Mouse (Mus musculus): ENCODE measurements around the gene Insm1. TPM values are rescaled to one million over a fixed set of nuclear protein-coding genes. Genes with fewer than 3 reads are reported as not detected.

Gene Insm1
- polyA plus RNA-seq, 1 experiment from 2014 or later: 9.3 TPM

- whole genome bisulfite sequencing: under 1% methylated on average over 40 of the region's 40 CpGs
- peak; percentile 38 for ATAC-seq (ENCODE audit: low FRiP score, low read depth)
Observed at GRCm38 (mm10) chr2:146218161-146218691, 3.5 kb upstream of the Insm1 start.

GRCm38 (mm10) chr2:146218881-146219535 is 2.7 kb upstream of the Insm1 start:
- Histone ChIP-seq H3K27me3 (replicated peaks) (peaks cover 36% of the 10 kb centered on the region), H3K4me1 (peaks cover 66% of the 10 kb centered on the region), H3K9ac (peak overlapping the region; percentile 42; the same call in 1 of the 2 replicates), H3K36me3 (no peaks in the 10 kb centered on the region), H3K4me3 (peak overlapping the region; percentile 18), H3K9me3 (no peaks in the 10 kb centered on the region), H3K4me2 (replicated peaks) (peak overlapping the region; percentile 58), H3K27ac (0 out of 2 replicates have a peak overlapping the region, but pooled peaks have one; percentile 20)
- 1% methylated on average over 19 of the region's 19 CpGs for WGBS
- no peak for ATAC-seq (ENCODE audit: low FRiP score, low read depth)

More at GRCm38 (mm10) chr2:146218161-146218691, 3.5 kb upstream of the Insm1 start:
- Histone ChIP-seq H3K36me3 (no peaks in the 10 kb centered on the region), H3K4me3 (peak overlapping the region; percentile 15), H3K9ac (peak overlapping the region; percentile 42; the same call in 1 of the 2 replicates), H3K27ac (peak overlapping the region; percentile 38), H3K27me3 (replicated peaks) (peaks cover 31% of the 10 kb centered on the region), H3K9me3 (no peaks in the 10 kb centered on the region), H3K4me1 (peaks cover 60% of the 10 kb centered on the region), H3K4me2 (replicated peaks) (peak overlapping the region; percentile 58)

GRCm38 (mm10) chr2:146219791-146220190 is 1.9 kb upstream of the Insm1 start:
- 8% methylated on average over 11 of the region's 11 CpGs for WGBS

GRCm38 (mm10) chr2:146220591-146221075 is 1.1 kb upstream of the Insm1 start:
- H3K4me2 ChIP-seq (replicated peaks): peak overlapping the region; percentile 89
- H3K4me3 ChIP-seq: peak overlapping the region; percentile 72
- H3K9me3 ChIP-seq: no peaks in the 10 kb centered on the region
- WGBS: under 1% methylated on average over 24 of the region's 24 CpGs
- H3K36me3 ChIP-seq: no peaks in the 10 kb centered on the region
- H3K27ac ChIP-seq: peak overlapping the region; percentile 76; the same call in 1 of the 2 replicates
- H3K27me3 ChIP-seq (replicated peaks): peaks cover 43% of the 10 kb centered on the region
- ATAC-seq (ENCODE audit: low FRiP score, low read depth): no peak
- peak overlapping the region; percentile 51 for H3K9ac ChIP-seq
- peaks cover 58% of the 10 kb centered on the region for H3K4me1 ChIP-seq

More at GRCm38 (mm10) chr2:146219791-146220190, 1.9 kb upstream of the Insm1 start:
- ATAC-seq (ENCODE audit: low FRiP score, low read depth): no peak
- H3K4me1 ChIP-seq: peaks cover 62% of the 10 kb centered on the region
- H3K9ac ChIP-seq: no peak overlapping the region
- peak overlapping the region; percentile 24; the same call in 1 of the 2 replicates for H3K4me2 ChIP-seq (replicated peaks)
- no peak overlapping the region for H3K4me3 ChIP-seq
- H3K36me3 ChIP-seq: no peaks in the 10 kb centered on the region
- H3K9me3 ChIP-seq: no peaks in the 10 kb centered on the region
- no peak overlapping the region for H3K27ac ChIP-seq
- H3K27me3 ChIP-seq (replicated peaks): peaks cover 36% of the 10 kb centered on the region

- Histone ChIP-seq H3K27ac (peak overlapping the region; percentile 91), H3K4me1 (peaks cover 58% of the 10 kb centered on the region), H3K27me3 (replicated peaks) (peaks cover 55% of the 10 kb centered on the region), H3K4me2 (replicated peaks) (peak overlapping the region; percentile 89), H3K9me3 (no peaks in the 10 kb centered on the region), H3K36me3 (no peaks in the 10 kb centered on the region), H3K4me3 (peak overlapping the region; percentile 72), H3K9ac (peak overlapping the region; percentile 89)
- whole genome bisulfite sequencing: under 1% methylated on average over 41 of the region's 44 CpGs
- ATAC-seq (ENCODE audit: low FRiP score, low read depth): peak; percentile 42
Observed at GRCm38 (mm10) chr2:146221929-146222278, 183 bp downstream of the Insm1 start.

- WGBS: under 1% methylated on average over 112 of the region's 133 CpGs
- Histone ChIP-seq H3K27me3 (replicated peaks) (peaks cover 59% of the 10 kb centered on the region), H3K9ac (peak overlapping the region; percentile 89), H3K4me3 (peak overlapping the region; percentile 72), H3K4me1 (peaks cover 53% of the 10 kb centered on the region), H3K36me3 (no peaks in the 10 kb centered on the region), H3K9me3 (no peaks in the 10 kb centered on the region), H3K27ac (peak overlapping the region; percentile 91), H3K4me2 (replicated peaks) (peak overlapping the region; percentile 89)
- ATAC-seq (ENCODE audit: low FRiP score, low read depth): peak; percentile 11
Observed at GRCm38 (mm10) chr2:146222279-146223175, 806 bp downstream of the Insm1 start.

- Histone ChIP-seq H3K4me3 (peak overlapping the region; percentile 72), H3K9ac (peak overlapping the region; percentile 89), H3K27ac (peak overlapping the region; percentile 91), H3K4me1 (peaks cover 45% of the 10 kb centered on the region), H3K36me3 (no peaks in the 10 kb centered on the region), H3K9me3 (no peaks in the 10 kb centered on the region), H3K27me3 (replicated peaks) (peaks cover 60% of the 10 kb centered on the region), H3K4me2 (replicated peaks) (peak overlapping the region; percentile 89)
- WGBS: 1% methylated on average over 75 of the region's 75 CpGs
- ATAC-seq (ENCODE audit: low FRiP score, low read depth): no peak
Observed at GRCm38 (mm10) chr2:146223176-146223905, 1.6 kb downstream of the Insm1 start.

GRCm38 (mm10) chr2:146224141-146224540 is 2.4 kb downstream of the Insm1 start:
- peak overlapping the region; percentile 89; the same call in 1 of the 2 replicates for H3K9ac ChIP-seq
- 6% methylated on average over 7 of the region's 7 CpGs for WGBS
- H3K27ac ChIP-seq: no peak overlapping the region
- no peak for ATAC-seq (ENCODE audit: low FRiP score, low read depth)
- H3K4me1 ChIP-seq: peaks cover 37% of the 10 kb centered on the region
- peak overlapping the region; percentile 72 for H3K4me3 ChIP-seq
- peak overlapping the region; percentile 89 for H3K4me2 ChIP-seq (replicated peaks)
- no peaks in the 10 kb centered on the region for H3K9me3 ChIP-seq
- H3K36me3 ChIP-seq: no peaks in the 10 kb centered on the region
- H3K27me3 ChIP-seq (replicated peaks): peaks cover 61% of the 10 kb centered on the region

- no peak overlapping the region for H3K4me2 ChIP-seq (replicated peaks)
- no peak for ATAC-seq (ENCODE audit: low FRiP score, low read depth)
- peaks cover 28% of the 10 kb centered on the region for H3K4me1 ChIP-seq
- peaks cover 59% of the 10 kb centered on the region for H3K27me3 ChIP-seq (replicated peaks)
- WGBS: 8% methylated on average over 6 of the region's 6 CpGs
- H3K9me3 ChIP-seq: no peaks in the 10 kb centered on the region
- H3K9ac ChIP-seq: no peak overlapping the region
- H3K36me3 ChIP-seq: no peaks in the 10 kb centered on the region
- H3K4me3 ChIP-seq: no peak overlapping the region
- H3K27ac ChIP-seq: no peak overlapping the region
Observed at GRCm38 (mm10) chr2:146225818-146226217, 4.1 kb downstream of the Insm1 start.

GRCm38 (mm10) chr2:146226484-146226883 is 4.8 kb downstream of the Insm1 start:
- no peak overlapping the region for H3K9ac ChIP-seq
- no peak overlapping the region for H3K4me2 ChIP-seq (replicated peaks)
- H3K4me1 ChIP-seq: peaks cover 21% of the 10 kb centered on the region
- H3K27me3 ChIP-seq (replicated peaks): peaks cover 59% of the 10 kb centered on the region
- no peak overlapping the region for H3K4me3 ChIP-seq
- 2% methylated on average over 9 of the region's 9 CpGs for WGBS
- no peaks in the 10 kb centered on the region for H3K9me3 ChIP-seq
- ATAC-seq (ENCODE audit: low FRiP score, low read depth): no peak
- no peaks in the 10 kb centered on the region for H3K36me3 ChIP-seq
- no peak overlapping the region for H3K27ac ChIP-seq

GRCm38 (mm10) chr2:146227646-146228045 is 5.9 kb downstream of the Insm1 start:
- Histone ChIP-seq H3K27me3 (replicated peaks) (peaks cover 52% of the 10 kb centered on the region), H3K4me1 (peaks cover 17% of the 10 kb centered on the region)
- WGBS: 52% methylated on average over 3 of the region's 3 CpGs

More at GRCm38 (mm10) chr2:146227646-146228045, 5.9 kb downstream of the Insm1 start:
- ATAC-seq (ENCODE audit: low FRiP score, low read depth): no peak
- Histone ChIP-seq H3K27ac (no peak overlapping the region), H3K36me3 (no peaks in the 10 kb centered on the region), H3K4me3 (no peak overlapping the region), H3K9me3 (no peaks in the 10 kb centered on the region), H3K4me2 (replicated peaks) (no peak overlapping the region), H3K9ac (no peak overlapping the region)

Data from neural tube, embryonic 12.5 days (tissue).